Mouse (Mus musculus) brain, adult 10 weeks (tissue): Measurements from ENCODE around the gene Pxmp4. TPM values are rescaled to one million over a fixed set of nuclear protein-coding genes. Genes with fewer than 3 reads are reported as not detected.

ENCODE experiments used
- polyA plus RNA-seq: library from polyadenylated mRNA; stranded (reverse); fragments of 350-450 nt; fragmentation: Illumina TruSeq; extraction: RNeasy Lipid Tissue Mini Kit (QIAGEN cat#74804); gene quantifications from one replicate; pipeline ENCODE4 v1.2.3, GENCODE M21; 2015; ENCODE audit warnings: low read depth, low replicate concordance

The Pxmp4 gene
- 16.4 TPM for polyA plus RNA-seq

GRCm38 (mm10) chr2:154603638-154604153 lies at the start of gene Pxmp4:
Gene Pxmp4 (minus strand): TSS chr2:154603708.

GRCm38 (mm10) chr2:154651363-154651762 lies 47.9 kb upstream of the Pxmp4 start, which contains the start of gene Chmp4b:
Gene Chmp4b (plus strand): TSS chr2:154651705.

GRCm38 (mm10) chr2:154613118-154614115 lies 9.9 kb upstream of the Pxmp4 start, which contains the start of the genes Zfp341 and 4930519P11Rik:
Gene Zfp341 (plus strand): TSS chr2:154613297.
Gene 4930519P11Rik (minus strand): TSS chr2:154613437.

GRCm38 (mm10) chr2:154569836-154570286 lies 33.6 kb downstream of the Pxmp4 start, which contains the start of gene E2f1:
Gene E2f1 (minus strand): TSS chr2:154569892.

GRCm38 (mm10) chr2:154558264-154559039 lies 45.1 kb downstream of the Pxmp4 start, which contains the start of gene Necab3:
Gene Necab3 (minus strand): TSS chr2:154558890.

GRCm38 (mm10) chr2:154551476-154551875 lies 52.0 kb downstream of the Pxmp4 start, which contains the start of gene Actl10:
Gene Actl10 (plus strand): TSS chr2:154551776.

GRCm38 (mm10) chr2:154546711-154547110 lies 56.8 kb downstream of the Pxmp4 start, which contains the start of gene 1700003F12Rik:
Gene 1700003F12Rik (plus strand): TSS chr2:154547085.

Other genes with a start within 250 kb of the Pxmp4 start
- gene Cdk5rap1, start 230.7 kb downstream of the Pxmp4 start, polyA plus RNA-seq = 13.5 TPM
- gene Snta1, start 195.6 kb downstream of the Pxmp4 start, polyA plus RNA-seq = 28.1 TPM
- gene Cbfa2t2, start 167.2 kb downstream of the Pxmp4 start, polyA plus RNA-seq = 25.2 TPM
- gene 1700003F12Rik, start 56.6 kb downstream of the Pxmp4 start, polyA plus RNA-seq = not detected
- gene Actl10, start 51.9 kb downstream of the Pxmp4 start, polyA plus RNA-seq = not detected
- gene Necab3, start 44.8 kb downstream of the Pxmp4 start, polyA plus RNA-seq = 83.4 TPM
- gene E2f1, start 33.8 kb downstream of the Pxmp4 start, polyA plus RNA-seq = 12.2 TPM
- 6.8 TPM for gene Zfp341, start 9.6 kb upstream of the Pxmp4 start, polyA plus RNA-seq
- not detected for gene 4930519P11Rik, start 9.7 kb upstream of the Pxmp4 start, polyA plus RNA-seq
- gene Chmp4b, start 48.0 kb upstream of the Pxmp4 start, polyA plus RNA-seq = 245 TPM
- not detected for gene Gm14214, start 166.3 kb upstream of the Pxmp4 start, polyA plus RNA-seq
- gene Raly, start 187.4 kb upstream of the Pxmp4 start, polyA plus RNA-seq = 128 TPM
- gene a, start 187.7 kb upstream of the Pxmp4 start, polyA plus RNA-seq = not detected